Mouse (Mus musculus): Measurements from ENCODE around the gene Rhox1. TPM values are rescaled to one million over a fixed set of nuclear protein-coding genes. Genes with fewer than 3 reads are reported as not detected.

Gene Rhox1
- not detected in 2 replicates for polyA plus RNA-seq (2015; fragmentation: Nextera tagmentation; extraction: Ambion mirVana)

GRCm38 (mm10) chrX:37222158-37222557 is at the start of gene Rhox1:
Gene Rhox1, minus strand, starts transcription at chrX:37222258.

DNA sequence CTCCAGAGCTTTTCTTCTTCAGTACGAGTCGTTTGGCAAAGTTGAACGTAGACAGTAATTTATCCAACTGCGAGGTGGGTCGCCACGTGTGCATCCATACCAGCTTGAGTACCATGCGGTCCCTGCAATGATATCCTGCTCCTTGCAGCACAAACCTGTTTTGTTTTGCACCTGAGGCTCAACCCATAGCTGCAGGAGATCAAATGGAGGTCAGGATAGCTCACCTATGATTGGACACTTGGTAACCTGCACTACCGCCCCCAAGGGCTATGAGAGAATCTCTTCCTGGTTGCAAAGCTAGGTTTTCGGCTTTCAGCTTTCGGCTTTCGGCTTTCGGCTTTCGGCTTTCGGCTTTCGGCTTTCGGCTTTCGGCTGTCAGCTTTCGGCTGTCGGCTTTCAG is 43.0 kb upstream of the Rhox1 start, which contains the start of gene Rhox4a:
Gene Rhox4a, plus strand, starts transcription at position 301 of the 400 bp plus-strand sequence.

DNA sequence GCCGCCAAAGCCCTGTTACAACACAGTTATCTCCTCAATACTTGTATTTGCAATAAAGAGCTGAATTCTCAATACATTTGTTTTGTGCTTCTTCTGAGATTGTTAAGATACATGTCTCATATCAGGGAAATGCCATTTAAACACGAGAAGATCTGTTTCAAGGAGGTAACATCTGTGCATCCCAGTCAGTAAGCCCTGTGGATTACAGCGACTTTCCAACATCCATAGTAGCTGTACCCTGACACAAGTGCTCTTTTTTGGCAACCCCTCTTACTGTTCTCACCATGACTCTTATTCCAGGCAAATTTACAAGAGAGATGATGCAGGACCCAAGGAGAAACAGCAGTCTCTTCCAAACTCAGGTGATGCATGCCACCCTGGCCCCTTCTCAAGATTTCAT is 27.6 kb upstream of the Rhox1 start, which contains the start of gene Rhox3a:
Gene Rhox3a, plus strand, starts transcription at position 301 of the 400 bp plus-strand sequence.

GRCm38 (mm10) chrX:37244676-37245075 is 22.6 kb upstream of the Rhox1 start, which contains the start of gene Rhox2a:
Gene Rhox2a, plus strand, starts transcription at chrX:37244976.

GRCm38 (mm10) chrX:37210941-37211340 is 11.1 kb downstream of the Rhox1 start, which contains the start of gene Gm9:
Gene Gm9, minus strand, starts transcription at chrX:37211041.

DNA sequence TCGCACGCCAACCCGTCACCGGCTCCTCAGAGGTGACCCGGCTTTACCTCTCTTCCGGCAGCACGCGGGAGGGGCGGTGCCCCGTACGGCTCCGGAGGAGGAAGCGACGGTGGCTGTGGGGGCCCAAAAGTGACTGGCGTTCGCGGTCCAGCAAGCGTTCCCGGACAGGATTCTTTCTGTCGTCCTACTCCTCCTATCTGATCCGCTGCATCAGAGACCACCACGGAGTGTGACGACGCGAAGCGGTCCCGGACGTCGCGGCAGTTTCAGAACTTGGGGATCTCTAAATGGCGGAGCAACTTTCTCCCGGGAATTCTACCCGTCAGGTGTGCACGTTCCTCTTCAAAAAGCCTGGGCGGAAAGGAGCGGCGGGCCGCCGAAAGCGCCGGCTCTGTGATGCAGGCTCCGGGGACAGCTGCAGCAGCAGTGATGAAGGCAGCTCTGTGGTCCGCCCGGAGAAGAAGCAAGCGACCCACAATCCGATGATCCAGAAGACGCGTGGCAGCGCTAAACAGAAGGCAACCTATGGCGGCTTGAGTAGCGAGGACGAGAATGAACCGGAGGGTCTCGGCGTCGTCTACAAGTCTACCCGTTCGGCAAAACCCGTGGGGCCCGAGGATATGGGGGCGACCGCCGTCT is 30.8 kb downstream of the Rhox1 start, which contains the start of the genes Ndufa1 and Rnf113a1:
Gene Ndufa1, minus strand, starts transcription at position 59 of the 639 bp plus-strand sequence.
Gene Rnf113a1, plus strand, starts transcription at position 141 of the 639 bp plus-strand sequence.

GRCm38 (mm10) chrX:37168742-37169141 is 53.3 kb downstream of the Rhox1 start, which contains the start of gene Akap14:
Gene Akap14, minus strand, starts transcription at chrX:37168842.

Other genes starting within 250 kb of the Rhox1 start
- gene Sept6, start 230.5 kb downstream of the Rhox1 start, polyA plus RNA-seq (2015; fragmentation: Nextera tagmentation; extraction: Ambion mirVana) = 7.2 and 8.9 TPM in 2 replicates
- 0.12 and 0.36 TPM in 2 replicates for gene Sowahd, start 173.4 kb downstream of the Rhox1 start, polyA plus RNA-seq (2015; fragmentation: Nextera tagmentation; extraction: Ambion mirVana)
- 658 and 701 TPM in 2 replicates for gene Rpl39, start 136.9 kb downstream of the Rhox1 start, polyA plus RNA-seq (2015; fragmentation: Nextera tagmentation; extraction: Ambion mirVana)
- gene Upf3b, start 111.9 kb downstream of the Rhox1 start, polyA plus RNA-seq (2015; fragmentation: Nextera tagmentation; extraction: Ambion mirVana) = 21.4 and 22.3 TPM in 2 replicates
- 10.0 and 12.0 TPM in 2 replicates for gene Nkap, start 95.5 kb downstream of the Rhox1 start, polyA plus RNA-seq (2015; fragmentation: Nextera tagmentation; extraction: Ambion mirVana)
- 0.17 and 0.18 TPM in 2 replicates for gene Akap14, start 53.4 kb downstream of the Rhox1 start, polyA plus RNA-seq (2015; fragmentation: Nextera tagmentation; extraction: Ambion mirVana)
- gene Ndufa1, start 31.1 kb downstream of the Rhox1 start, polyA plus RNA-seq (2015; fragmentation: Nextera tagmentation; extraction: Ambion mirVana) = 372 and 394 TPM in 2 replicates
- gene Rnf113a1, start 31.0 kb downstream of the Rhox1 start, polyA plus RNA-seq (2015; fragmentation: Nextera tagmentation; extraction: Ambion mirVana) = 5.3 and 6.3 TPM in 2 replicates
- not detected in 2 replicates for gene Gm9, start 11.2 kb downstream of the Rhox1 start, polyA plus RNA-seq (2015; fragmentation: Nextera tagmentation; extraction: Ambion mirVana)
- gene Rhox2a, start 22.7 kb upstream of the Rhox1 start, polyA plus RNA-seq (2015; fragmentation: Nextera tagmentation; extraction: Ambion mirVana) = not detected in 2 replicates
- not detected in 2 replicates for gene Rhox3a, start 27.7 kb upstream of the Rhox1 start, polyA plus RNA-seq (2015; fragmentation: Nextera tagmentation; extraction: Ambion mirVana)
- not detected in 2 replicates for gene Rhox4a, start 43.1 kb upstream of the Rhox1 start, polyA plus RNA-seq (2015; fragmentation: Nextera tagmentation; extraction: Ambion mirVana)
- gene Rhox3a2, start 157.8 kb upstream of the Rhox1 start, polyA plus RNA-seq (2015; fragmentation: Nextera tagmentation; extraction: Ambion mirVana) = not detected in 2 replicates
- not detected in 2 replicates for gene Rhox4a2, start 168.6 kb upstream of the Rhox1 start, polyA plus RNA-seq (2015; fragmentation: Nextera tagmentation; extraction: Ambion mirVana)
- not detected in 2 replicates for gene Rhox2b, start 189.8 kb upstream of the Rhox1 start, polyA plus RNA-seq (2015; fragmentation: Nextera tagmentation; extraction: Ambion mirVana)
- gene Rhox4b, start 210.2 kb upstream of the Rhox1 start, polyA plus RNA-seq (2015; fragmentation: Nextera tagmentation; extraction: Ambion mirVana) = not detected in 2 replicates
- gene Rhox2c, start 231.4 kb upstream of the Rhox1 start, polyA plus RNA-seq (2015; fragmentation: Nextera tagmentation; extraction: Ambion mirVana) = not detected in 2 replicates
- not detected in 2 replicates for gene Rhox3c, start 236.3 kb upstream of the Rhox1 start, polyA plus RNA-seq (2015; fragmentation: Nextera tagmentation; extraction: Ambion mirVana)